1 mouse cellular context compared by ENCODE assay signal in genomic region chr19:5529325-5530137, GRCm38 (mm10).
TF ChIP-seq lines count a peak whose summit lies in the region.

No protein-coding gene starts in this region.

TF ChIP-seq in CH12.LX, 34 proteins besides CTCF, POLR2A, EP300 and RAD21:
- TF ChIP-seq SMC3 (IDR thresholded peaks at IDR 0.05; ENCODE audit: low read depth, low read length): peak; percentile 89
- TF ChIP-seq MYC (IDR thresholded peaks at IDR 0.05; ENCODE audit: low read depth, low read length): 0 out of 2 replicates have a peak, but pooled peaks have one; percentile 25
- peak; percentile 65; the same call in 1 of the 2 replicates for TF ChIP-seq CHD2 (IDR thresholded peaks at IDR 0.05; ENCODE audit: low read length)
- TF ChIP-seq CHD1 (IDR thresholded peaks at IDR 0.05; ENCODE audit: low read depth, low read length): no peak
- TF ChIP-seq SIN3A (IDR thresholded peaks at IDR 0.05; ENCODE audit: low read length): peak; percentile 90
- 0 out of 2 replicates have a peak, but pooled peaks have one; percentile 22 for TF ChIP-seq ZC3H11A (IDR thresholded peaks at IDR 0.05; ENCODE audit: low read depth, low read length)
- TF ChIP-seq UBTF (IDR thresholded peaks at IDR 0.05; ENCODE audit: low read depth, low read length): no peak
- no peak for TF ChIP-seq PAX5 (IDR thresholded peaks at IDR 0.05; ENCODE audit: low read length)
- TF ChIP-seq IRF4 (IDR thresholded peaks at IDR 0.05; ENCODE audit: low read depth, low read length): peak; percentile 44; the same call in 1 of the 2 replicates
- peak; percentile 69 for TF ChIP-seq MXI1 (IDR thresholded peaks at IDR 0.05; ENCODE audit: low read depth, low read length)
- peak; percentile 35; the same call in 1 of the 2 replicates for TF ChIP-seq NRF1 (IDR thresholded peaks at IDR 0.05; ENCODE audit: low read depth, low read length)
- TF ChIP-seq ZNF384 (IDR thresholded peaks at IDR 0.05; ENCODE audit: low read depth, low read length): 0 out of 2 replicates have a peak, but pooled peaks have one; percentile 33
- TF ChIP-seq NELFE (IDR thresholded peaks at IDR 0.05; ENCODE audit: low read depth, low read length): peak; percentile 63; the same call in 1 of the 2 replicates
- 0 out of 2 replicates have a peak, but pooled peaks have one; percentile 40 for TF ChIP-seq MAX (IDR thresholded peaks at IDR 0.05; ENCODE audit: low read length)
